Mouse (Mus musculus) ES-Bruce4 (cell line): ENCODE results near the gene Rps6ka6. TPM values are rescaled to one million over a fixed set of nuclear protein-coding genes. Genes with fewer than 3 reads are reported as not detected.
A peak's percentile ranks its signal among the peaks of the same experiment; 100 is the strongest.

Experiments
- H3K27ac ChIP-seq: 2 replicates; pipeline ENCODE4 v1.5.1; 2012; ENCODE audit warnings: low read length, inconsistent platforms; ENCODE audit not compliant: insufficient read depth
- H3K27me3 ChIP-seq: 2 replicates; pipeline ENCODE4 v1.6.1; 2012; ENCODE audit warnings: mild to moderate bottlenecking, low read length, inconsistent platforms; ENCODE audit not compliant: control insufficient read depth, poor library complexity, insufficient read depth, severe bottlenecking
- H3K36me3 ChIP-seq: 2 replicates; pipeline ENCODE4 v1.6.1; 2012; ENCODE audit warnings: inconsistent platforms, mild to moderate bottlenecking, low read length, moderate library complexity; ENCODE audit not compliant: control insufficient read depth, poor library complexity, insufficient read depth, severe bottlenecking
- H3K4me1 ChIP-seq: one replicate; pipeline ENCODE4 v1.8.1; 2011; ENCODE audit warnings: low read length; ENCODE audit not compliant: control insufficient read depth, insufficient read depth
- H3K4me3 ChIP-seq: 2 replicates; pipeline ENCODE4 v1.5.1; 2011; ENCODE audit warnings: low read depth, mild to moderate bottlenecking, low read length
- H3K9ac ChIP-seq: 2 replicates; pipeline ENCODE4 v1.6.1; 2012; ENCODE audit warnings: low read depth, mild to moderate bottlenecking, inconsistent platforms; ENCODE audit not compliant: poor library complexity, severe bottlenecking
- H3K9me3 ChIP-seq: replicated peaks from 2 replicates; pipeline ENCODE4 v1.6.1; 2012; ENCODE audit warnings: mild to moderate bottlenecking, low read length, inconsistent platforms; ENCODE audit not compliant: control insufficient read depth, poor library complexity, insufficient read depth, severe bottlenecking
- CTCF ChIP-seq: IDR thresholded peaks from one replicate; pipeline ENCODE4 v1.8.1; 2011; ENCODE audit warnings: low read depth, low read length
- EP300 ChIP-seq: IDR thresholded peaks from 2 replicates; pipeline ENCODE4 v1.6.1; 2011; ENCODE audit warnings: low read depth, low read length; ENCODE audit not compliant: insufficient read depth
- POLR2A ChIP-seq: IDR thresholded peaks from one replicate; pipeline ENCODE4 v1.8.1; 2011; ENCODE audit warnings: low read length; ENCODE audit not compliant: insufficient read depth
- polyA plus RNA-seq: library from polyadenylated mRNA; stranded (reverse); fragments of >200 nt; gene quantifications from 2 replicates; pipeline ENCODE4 v1.2.4, GENCODE M21; 2011; ENCODE audit warnings: low read depth; ENCODE audit not compliant: missing spikeins, insufficient read depth, insufficient read length

Gene Rps6ka6
- 70.0 and 78.0 TPM in 2 replicates for polyA plus RNA-seq

DNA sequence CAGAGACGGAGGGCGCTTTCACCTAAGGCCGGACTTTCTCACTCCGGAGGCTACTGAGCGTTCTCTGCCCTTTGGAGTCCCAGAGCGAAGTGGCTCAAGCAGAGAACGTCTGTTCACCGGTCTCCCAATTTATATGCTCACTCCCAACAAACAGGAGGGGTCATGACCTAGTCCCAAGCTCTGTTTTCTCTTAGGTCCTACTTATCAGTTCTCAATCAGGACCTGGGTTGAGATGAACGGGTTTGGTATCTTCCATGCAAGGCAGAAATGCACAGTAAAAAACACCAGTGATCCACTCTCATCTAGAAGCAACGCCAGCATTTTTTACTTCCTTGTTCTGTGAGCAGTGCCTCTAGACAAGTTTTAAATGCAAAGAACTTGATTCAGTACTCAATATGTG, at the start of gene Rps6ka6:
Gene Rps6ka6 (minus strand): TSS at position 101 of the 400 bp plus-strand sequence.
- Histone ChIP-seq H3K9ac (no peak within 1 kb of the TSS), H3K27ac (no peak within 1 kb of the TSS), H3K27me3 (no peaks in the 10 kb centered on the region), H3K36me3 (no peaks in the 10 kb centered on the region), H3K9me3 (no peaks in the 10 kb centered on the region), H3K4me3 (no peak within 1 kb of the TSS), H3K4me1 (no peaks in the 10 kb centered on the region)
- no peak for TF ChIP-seq POLR2A
- TF ChIP-seq CTCF: no peak
- TF ChIP-seq EP300: no peak

DNA sequence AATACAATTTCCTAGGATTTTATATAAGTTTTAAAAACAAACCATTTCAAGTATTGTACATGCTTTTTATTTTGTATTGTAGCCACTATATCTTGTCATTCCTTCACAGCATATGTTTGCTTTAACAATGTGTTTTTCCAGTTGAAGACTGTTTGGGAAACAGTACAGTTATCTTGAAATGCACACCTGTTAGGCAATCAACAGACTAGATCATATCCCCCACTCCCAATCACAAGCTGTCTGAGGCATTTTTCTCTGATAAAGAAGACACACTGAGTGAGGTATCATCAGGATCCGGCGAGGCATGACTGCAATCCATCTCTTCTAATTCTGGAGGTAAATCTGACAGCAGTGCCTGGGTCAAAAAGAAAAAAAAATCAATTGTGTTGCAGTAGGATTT, 39.3 kb upstream of the Rps6ka6 start:
- TF ChIP-seq CTCF (no peak), EP300 (no peak), POLR2A (no peak)
- Histone ChIP-seq H3K9ac (no peak overlapping the region), H3K4me3 (no peak overlapping the region), H3K4me1 (no peaks in the 10 kb centered on the region), H3K36me3 (no peaks in the 10 kb centered on the region), H3K27ac (no peak overlapping the region), H3K27me3 (no peaks in the 10 kb centered on the region), H3K9me3 (no peaks in the 10 kb centered on the region)

DNA sequence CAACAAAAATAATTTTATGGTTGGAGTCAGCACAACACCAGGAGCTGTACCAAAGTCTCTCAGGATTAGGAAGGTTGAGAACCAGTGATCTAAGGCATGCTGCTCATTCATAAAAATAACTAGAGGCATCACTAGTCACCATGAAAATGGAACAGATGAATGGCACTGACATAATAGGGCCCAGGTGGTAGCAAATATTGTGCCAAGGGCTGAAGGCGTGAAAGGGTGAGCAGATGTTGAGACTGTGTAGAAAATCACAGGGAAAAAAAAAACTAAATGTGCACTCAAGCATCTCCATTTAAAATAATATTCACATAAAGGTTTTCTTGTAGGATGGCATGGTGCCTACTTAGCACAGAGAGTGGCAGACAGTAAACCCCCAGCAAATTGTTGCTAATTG, 19.6 kb downstream of the Rps6ka6 start:
- H3K36me3 ChIP-seq: no peaks in the 10 kb centered on the region
- no peaks in the 10 kb centered on the region for H3K27me3 ChIP-seq
- TF ChIP-seq CTCF (no peak), EP300 (no peak), POLR2A (no peak)
- no peak overlapping the region for H3K9ac ChIP-seq
- H3K9me3 ChIP-seq: no peaks in the 10 kb centered on the region
- H3K4me1 ChIP-seq: no peaks in the 10 kb centered on the region
- H3K27ac ChIP-seq: no peak overlapping the region
- no peak overlapping the region for H3K4me3 ChIP-seq

DNA sequence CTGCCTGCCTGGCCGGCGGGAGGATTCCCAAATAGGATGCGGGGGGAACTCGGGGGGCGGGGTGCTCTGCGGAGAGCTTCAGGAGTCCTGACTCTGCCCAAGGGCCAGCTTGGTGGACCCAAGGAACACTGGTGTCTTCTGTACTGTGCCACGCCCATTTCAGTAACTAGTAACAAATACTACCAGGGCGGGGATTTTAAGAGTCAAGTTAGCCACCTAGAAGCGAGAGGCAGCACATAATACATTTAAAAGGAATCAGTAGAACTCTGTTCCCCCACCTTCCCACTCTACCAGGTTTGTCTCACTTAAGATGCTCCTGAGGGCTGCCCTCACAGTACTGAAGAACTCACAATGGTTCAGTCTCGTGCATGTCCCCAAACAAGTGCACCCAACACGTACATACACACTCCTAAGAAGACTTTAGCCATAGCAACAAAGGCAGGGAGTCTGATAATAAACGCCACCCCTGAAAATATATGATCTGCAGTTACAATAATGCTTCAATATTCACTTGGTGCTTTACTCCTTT, 74.1 kb downstream of the Rps6ka6 start:
- peak overlapping the region; percentile 42 for H3K4me3 ChIP-seq
- no peaks in the 10 kb centered on the region for H3K4me1 ChIP-seq
- no peak for TF ChIP-seq POLR2A
- TF ChIP-seq CTCF: no peak
- no peak for TF ChIP-seq EP300
- no peak overlapping the region for H3K27ac ChIP-seq
- H3K9me3 ChIP-seq: no peaks in the 10 kb centered on the region
- peak overlapping the region; percentile 90 for H3K9ac ChIP-seq
- H3K36me3 ChIP-seq: no peaks in the 10 kb centered on the region
- H3K27me3 ChIP-seq: no peaks in the 10 kb centered on the region

DNA sequence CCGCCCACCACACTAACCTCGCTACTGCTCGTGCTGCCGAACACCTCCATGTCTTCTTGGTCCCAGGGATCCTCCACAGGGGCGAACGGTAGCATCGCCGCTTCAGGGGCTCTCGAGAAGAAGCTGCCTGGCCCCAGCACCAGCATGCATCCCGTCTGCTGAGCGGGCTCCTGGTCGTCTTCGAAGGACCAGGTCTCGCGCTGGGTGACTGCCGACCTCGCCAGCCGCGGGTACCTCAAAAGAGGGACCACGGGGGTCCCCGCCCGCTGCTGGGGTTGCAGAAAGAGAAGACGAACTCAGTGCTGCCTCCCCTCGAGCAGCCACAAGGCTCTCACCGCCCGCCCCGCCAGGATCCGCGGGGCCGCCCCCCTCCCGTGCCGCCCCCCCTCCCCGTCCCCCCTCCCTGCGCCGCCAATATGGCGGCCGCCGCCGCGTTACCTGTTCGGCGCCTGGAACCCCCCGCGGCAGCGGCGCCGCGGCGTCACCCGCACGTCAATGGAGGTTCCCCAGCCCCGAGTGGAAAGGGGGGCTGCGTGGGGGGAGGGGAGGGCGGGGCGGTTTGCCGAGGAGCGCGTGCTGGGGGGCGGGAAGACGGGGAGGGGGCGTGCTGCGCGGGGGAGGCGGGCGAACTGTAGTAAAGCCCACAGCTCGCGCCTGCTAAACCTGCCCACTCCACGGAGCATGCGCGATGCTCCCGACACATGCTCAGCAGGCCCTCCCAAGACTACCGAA, 74.8 kb downstream of the Rps6ka6 start:
- no peaks in the 10 kb centered on the region for H3K27me3 ChIP-seq
- H3K9ac ChIP-seq: peak overlapping the region; percentile 90
- H3K27ac ChIP-seq: peak overlapping the region; percentile 53; the same call in 1 of the 2 replicates
- peak overlapping the region; percentile 91 for H3K4me3 ChIP-seq
- H3K36me3 ChIP-seq: no peaks in the 10 kb centered on the region
- H3K4me1 ChIP-seq: no peaks in the 10 kb centered on the region
- no peaks in the 10 kb centered on the region for H3K9me3 ChIP-seq
- no peak for TF ChIP-seq EP300
- TF ChIP-seq POLR2A: no peak
- no peak for TF ChIP-seq CTCF

DNA sequence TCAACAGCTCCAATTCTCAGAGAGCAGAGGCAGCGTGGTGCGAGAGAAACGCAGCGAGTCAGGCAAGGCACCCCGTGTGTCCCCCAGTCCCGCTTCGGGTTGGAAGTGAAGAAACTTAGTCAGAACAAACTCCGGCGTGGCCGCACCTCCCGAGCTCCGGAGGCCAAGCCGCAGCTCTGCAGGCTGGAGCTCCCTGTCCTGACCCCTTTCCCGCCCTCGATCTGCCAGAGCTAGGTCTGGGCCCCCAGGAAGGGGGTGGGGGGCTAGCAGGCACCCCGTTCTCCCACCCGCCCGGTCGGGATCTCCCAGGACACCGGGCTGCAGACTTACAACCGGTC, 75.3 kb downstream of the Rps6ka6 start:
- no peaks in the 10 kb centered on the region for H3K4me1 ChIP-seq
- peak overlapping the region; percentile 91 for H3K4me3 ChIP-seq
- H3K36me3 ChIP-seq: no peaks in the 10 kb centered on the region
- no peaks in the 10 kb centered on the region for H3K9me3 ChIP-seq
- peak overlapping the region; percentile 53; the same call in 1 of the 2 replicates for H3K27ac ChIP-seq
- no peaks in the 10 kb centered on the region for H3K27me3 ChIP-seq
- H3K9ac ChIP-seq: peak overlapping the region; percentile 90
- no peak for TF ChIP-seq POLR2A
- no peak for TF ChIP-seq CTCF
- TF ChIP-seq EP300: no peak
